Mouse (Mus musculus) midbrain, postnatal 0 days (tissue): ENCODE results near the gene Keap1. TPM values are rescaled to one million over a fixed set of nuclear protein-coding genes. Genes with fewer than 3 reads are reported as not detected.

Source experiments
- ATAC-seq: fragments of 200-750 bp; cut with Nextera tagmentation; 2 replicates; pipeline ENCODE4 v1.8.0; 2017; ENCODE audit warnings: moderate number of reproducible peaks, mild to moderate bottlenecking, moderate TSS enrichment, moderate library complexity; ENCODE audit not compliant: low FRiP score
- DNase-seq: peaks from one replicate; pipeline ENCODE4 v3.0.0-alpha.2; 2015; ENCODE audit warnings: low spot score
- H3K27ac ChIP-seq: fragments of 300-500 bp; sonication (generic); 2 replicates; pipeline ENCODE4 v1.5.1; 2014; ENCODE audit warnings: low read depth, mild to moderate bottlenecking, low read length, mixed read lengths
- H3K27me3 ChIP-seq: fragments of 300-500 bp; sonication (generic); 2 replicates; pipeline ENCODE4 v1.6.1; 2014; ENCODE audit warnings: low read length, control low read depth, mixed read lengths; ENCODE audit not compliant: insufficient read depth
- H3K36me3 ChIP-seq: fragments of 300-500 bp; sonication (generic); 2 replicates; pipeline ENCODE4 v1.6.1; 2014; ENCODE audit warnings: low read length, control low read depth, mixed read lengths; ENCODE audit not compliant: insufficient read depth
- H3K4me1 ChIP-seq: fragments of 300-500 bp; sonication (generic); 2 replicates; pipeline ENCODE4 v1.6.1; 2014; ENCODE audit warnings: mild to moderate bottlenecking, control low read depth, antibody characterized with exemption, low read length, mixed read lengths; ENCODE audit not compliant: insufficient read depth
- H3K4me2 ChIP-seq: fragments of 300-500 bp; sonication (generic); 2 replicates; pipeline ENCODE4 v1.6.1; 2014; ENCODE audit warnings: low read depth, mild to moderate bottlenecking, low read length, mixed read lengths; ENCODE audit not compliant: poor library complexity, severe bottlenecking
- H3K4me3 ChIP-seq: fragments of 300-500 bp; sonication (generic); 2 replicates; pipeline ENCODE4 v1.5.1; 2014; ENCODE audit warnings: low read depth, mild to moderate bottlenecking, low read length, moderate library complexity
- H3K9ac ChIP-seq: fragments of 300-500 bp; sonication (generic); replicated peaks from 2 replicates; pipeline ENCODE4 v1.6.1; 2014; ENCODE audit warnings: mild to moderate bottlenecking, low read length, moderate library complexity, mixed read lengths; ENCODE audit not compliant: poor library complexity, severe bottlenecking
- H3K9me3 ChIP-seq: fragments of 300-500 bp; sonication (generic); 2 replicates; pipeline ENCODE4 v1.6.1; 2016; ENCODE audit warnings: low read length, control low read depth
- CTCF ChIP-seq: IDR thresholded peaks from 2 replicates; pipeline ENCODE4 v1.5.1; 2016; ENCODE audit warnings: antibody characterized with exemption, mild to moderate bottlenecking
- WGBS: fragments of 180-500 bp; shearing (Covaris S2); extraction: QIAGEN DNeasy Blood & Tissue Kit; methylation state at CpG from one replicate; pipeline ENCODE4 v1.1.7; 2014; 5-methylcytosine and 5-hydroxymethylcytosine counted together
- polyA plus RNA-seq: library from polyadenylated mRNA; unstranded; fragments of >200 nt; fragmentation: Nextera tagmentation; extraction: Ambion mirVana; gene quantifications from 2 replicates; pipeline ENCODE4 v1.2.1, GENCODE M21; 2015
- total RNA-seq: library from RNA; depleted of rRNA; stranded (reverse); fragments of >200 nt; gene quantifications from 2 replicates; pipeline ENCODE4 v1.2.3, GENCODE M21; 2014

Keap1 gene
- total and polyA plus RNA-seq, 2 experiments from 2014 or later: 60.6 to 89.7 TPM

DNA sequence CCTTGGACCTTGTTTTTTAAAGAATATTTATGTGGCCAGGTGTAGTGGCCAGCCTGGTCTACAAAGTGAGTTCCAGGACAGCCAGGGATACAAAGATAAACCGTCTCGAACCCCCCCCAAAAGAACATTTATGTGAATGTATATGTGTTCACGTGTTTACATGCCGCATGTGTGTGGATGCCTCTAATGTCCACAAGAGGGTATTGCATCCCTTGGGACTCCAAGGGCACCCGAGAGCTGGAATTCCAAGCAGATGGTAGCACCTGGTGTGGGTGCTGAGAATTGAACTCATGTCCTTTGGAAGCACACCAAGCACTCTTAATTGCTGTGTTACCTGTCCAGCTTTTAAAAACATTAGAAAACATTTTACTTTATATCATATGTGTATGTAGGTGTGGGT, 44.4 kb upstream of the Keap1 start:
- ATAC-seq (no peak), DNase-seq (no peak)
- WGBS: 90% methylated on average over 5 of the region's 5 CpGs
- Histone ChIP-seq H3K36me3 (peaks cover 48% of the 10 kb centered on the region), H3K4me3 (no peak overlapping the region), H3K4me1 (peaks cover 9% of the 10 kb centered on the region; the same call in 1 of the 2 replicates), H3K27me3 (no peaks in the 10 kb centered on the region), H3K9me3 (no peaks in the 10 kb centered on the region), H3K4me2 (no peak overlapping the region), H3K9ac (no peak overlapping the region), H3K27ac (no peak overlapping the region)
- peak; percentile 31; the same call in 1 of the 2 replicates for TF ChIP-seq CTCF

DNA sequence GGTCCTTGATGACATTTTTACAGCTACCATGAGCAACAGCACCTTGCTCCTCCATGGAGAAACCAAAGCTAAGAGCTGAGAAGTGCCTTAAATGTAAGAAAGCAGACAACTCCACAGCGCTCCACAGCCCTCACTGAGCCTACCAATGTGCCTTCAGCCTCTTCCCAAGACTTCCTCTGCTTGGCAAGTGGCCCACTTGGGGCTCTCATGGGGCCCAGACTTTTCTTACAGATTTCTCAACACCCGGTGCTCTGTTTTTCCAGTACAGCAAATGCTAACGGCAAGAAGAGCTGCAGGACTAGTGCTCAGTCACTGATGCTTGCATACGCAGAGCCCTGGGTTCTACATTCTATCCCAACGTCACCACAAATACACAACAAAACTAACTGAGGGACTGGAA, 38.6 kb upstream of the Keap1 start:
- no peak for TF ChIP-seq CTCF
- 92% methylated on average over 5 of the region's 5 CpGs for WGBS
- no peak for ATAC-seq
- H3K9me3 ChIP-seq: no peaks in the 10 kb centered on the region
- H3K4me2 ChIP-seq: no peak overlapping the region
- H3K4me3 ChIP-seq: no peak overlapping the region
- no peak overlapping the region for H3K9ac ChIP-seq
- H3K36me3 ChIP-seq: peaks cover 82% of the 10 kb centered on the region
- H3K27ac ChIP-seq: no peak overlapping the region
- DNase-seq: no peak
- H3K4me1 ChIP-seq: no peaks in the 10 kb centered on the region
- H3K27me3 ChIP-seq: no peaks in the 10 kb centered on the region

DNA sequence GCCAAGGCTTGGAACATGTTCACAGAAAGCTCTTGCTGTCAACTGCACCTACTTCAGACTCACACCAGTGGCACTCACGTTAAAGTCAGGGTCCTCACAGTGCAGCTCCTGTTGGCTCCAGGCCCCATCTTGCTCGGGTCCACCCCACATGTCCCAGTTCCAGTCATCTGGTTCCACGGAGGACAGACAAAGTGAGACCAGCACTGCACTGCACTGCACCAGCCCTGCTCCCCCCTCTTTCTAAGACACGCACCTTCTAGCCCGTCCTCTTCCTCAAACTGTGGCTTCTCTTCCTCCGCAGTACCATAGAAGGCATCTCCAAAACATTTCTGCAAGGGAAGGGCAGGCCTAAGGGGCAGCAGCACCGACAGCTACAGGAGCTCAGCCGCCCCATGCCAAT, 37.1 kb upstream of the Keap1 start:
- Histone ChIP-seq H3K9me3 (no peaks in the 10 kb centered on the region), H3K4me3 (no peak overlapping the region), H3K9ac (no peak overlapping the region), H3K4me2 (no peak overlapping the region), H3K36me3 (peaks cover 86% of the 10 kb centered on the region), H3K27ac (no peak overlapping the region), H3K4me1 (no peaks in the 10 kb centered on the region), H3K27me3 (no peaks in the 10 kb centered on the region)
- TF ChIP-seq CTCF: no peak
- 93% methylated on average over 8 of the region's 8 CpGs for WGBS
- ATAC-seq (no peak), DNase-seq (no peak)

DNA sequence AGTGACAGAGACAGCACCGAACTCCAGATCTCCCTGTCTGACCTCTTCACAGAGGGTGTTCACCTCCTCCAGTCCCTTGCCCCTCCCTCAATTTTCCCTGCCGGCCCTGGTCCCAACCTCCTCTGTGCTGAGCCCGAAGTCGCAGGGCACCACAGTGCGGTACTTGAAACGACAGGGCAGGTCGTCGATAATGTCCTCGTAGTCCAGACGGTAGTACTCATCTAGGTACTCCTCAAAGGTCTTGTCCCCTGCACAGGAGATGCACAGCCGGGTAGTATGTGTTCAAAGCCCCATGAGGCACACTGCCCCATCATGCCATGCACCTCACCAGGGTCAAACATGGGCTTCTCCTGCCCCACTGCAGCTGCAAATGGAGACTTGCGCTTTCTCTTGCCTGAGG, 36.6 kb upstream of the Keap1 start:
- no peak overlapping the region for H3K4me2 ChIP-seq
- no peak overlapping the region for H3K27ac ChIP-seq
- WGBS: 87% methylated on average over 12 of the region's 12 CpGs
- H3K4me1 ChIP-seq: no peaks in the 10 kb centered on the region
- H3K4me3 ChIP-seq: no peak overlapping the region
- H3K9ac ChIP-seq: no peak overlapping the region
- ATAC-seq (no peak), DNase-seq (no peak)
- no peaks in the 10 kb centered on the region for H3K27me3 ChIP-seq
- peaks cover 86% of the 10 kb centered on the region for H3K36me3 ChIP-seq
- no peak for TF ChIP-seq CTCF
- no peaks in the 10 kb centered on the region for H3K9me3 ChIP-seq

DNA sequence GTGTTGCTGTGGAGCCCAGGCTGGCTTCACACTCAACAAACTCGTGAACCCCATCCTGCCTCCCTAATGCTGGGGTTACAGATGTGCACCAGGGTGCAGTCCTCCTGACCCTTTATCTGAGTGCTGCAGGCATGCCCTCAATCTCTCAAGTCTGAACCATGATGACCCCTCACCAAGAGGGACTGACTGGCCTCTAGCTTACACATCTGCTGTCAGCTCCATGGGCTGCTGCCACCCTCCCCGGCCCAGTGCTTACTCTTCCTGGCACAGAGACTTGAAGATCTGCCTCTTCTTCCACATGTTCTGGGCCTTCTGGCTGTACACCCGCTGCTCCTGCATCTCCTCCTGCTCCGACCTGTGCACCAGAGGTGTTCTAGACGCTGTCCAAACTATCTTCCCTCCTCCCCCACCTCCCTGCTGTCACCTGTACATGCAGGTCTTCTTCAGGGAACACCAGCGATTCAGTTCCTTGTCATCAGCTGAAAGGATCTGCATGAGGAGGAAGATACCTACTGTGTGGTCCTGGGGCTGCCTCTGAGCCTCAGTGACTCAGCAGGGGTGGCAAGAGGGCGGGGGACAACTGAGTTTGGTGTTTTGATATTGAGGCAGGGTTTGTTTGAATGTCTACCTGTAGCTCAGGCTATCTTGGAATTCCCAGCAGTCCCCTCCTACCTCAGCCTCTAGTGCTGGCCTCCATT, 36.0 kb upstream of the Keap1 start:
- Histone ChIP-seq H3K4me1 (no peaks in the 10 kb centered on the region), H3K9me3 (no peaks in the 10 kb centered on the region), H3K27ac (no peak overlapping the region), H3K9ac (no peak overlapping the region), H3K27me3 (no peaks in the 10 kb centered on the region), H3K4me3 (no peak overlapping the region), H3K4me2 (no peak overlapping the region), H3K36me3 (peaks cover 89% of the 10 kb centered on the region)
- ATAC-seq: no peak
- no peak for DNase-seq
- 80% methylated on average over 7 of the region's 7 CpGs for WGBS
- TF ChIP-seq CTCF: no peak

DNA sequence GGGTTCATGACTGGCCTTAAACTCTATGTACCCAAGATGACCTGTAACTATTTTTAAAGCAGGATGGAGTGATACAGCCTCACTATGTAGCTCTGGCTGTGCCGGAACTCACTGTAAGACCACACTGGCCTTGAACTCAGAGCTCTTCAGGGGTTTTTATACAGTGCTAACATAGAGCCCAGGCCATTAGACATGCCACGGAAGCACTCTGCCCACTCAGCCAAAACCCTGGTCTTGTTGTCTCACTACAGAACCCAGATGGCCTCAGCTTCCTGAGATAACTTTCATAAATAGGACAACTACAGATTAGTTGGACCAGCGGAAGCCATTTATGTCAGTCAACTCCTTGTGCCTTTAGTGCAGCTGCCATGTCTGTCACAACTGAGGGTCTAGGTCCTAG, 35.2 kb upstream of the Keap1 start:
- Histone ChIP-seq H3K4me2 (no peak overlapping the region), H3K27me3 (no peaks in the 10 kb centered on the region), H3K4me1 (no peaks in the 10 kb centered on the region), H3K9ac (no peak overlapping the region), H3K27ac (no peak overlapping the region), H3K4me3 (no peak overlapping the region), H3K9me3 (no peaks in the 10 kb centered on the region), H3K36me3 (peaks cover 85% of the 10 kb centered on the region)
- WGBS: 91% methylated on average over 3 of the region's 3 CpGs
- TF ChIP-seq CTCF: no peak
- ATAC-seq (no peak), DNase-seq (no peak)
